Mouse (Mus musculus) thymus, adult 2 months (tissue): Measurements from ENCODE around the gene Scfd2.

ENCODE experiments used
- CTCF ChIP-seq: fragments of 200-500 bp; IDR thresholded peaks from 2 replicates; pipeline ENCODE4 v1.5.1; 2012; ENCODE audit warnings: mild to moderate bottlenecking, control low read depth, low read length, moderate library complexity, borderline replicate concordance; ENCODE audit not compliant: control insufficient read depth, poor library complexity, insufficient read depth; ENCODE audit errors: extremely low read depth
- POLR2A ChIP-seq: fragments of 200-500 bp; IDR thresholded peaks from 2 replicates; pipeline ENCODE4 v1.6.1; 2012; ENCODE audit warnings: mild to moderate bottlenecking, low read length, control low read depth, moderate library complexity; ENCODE audit not compliant: control insufficient read depth, poor library complexity, insufficient read depth; ENCODE audit errors: extremely low read depth

DNA sequence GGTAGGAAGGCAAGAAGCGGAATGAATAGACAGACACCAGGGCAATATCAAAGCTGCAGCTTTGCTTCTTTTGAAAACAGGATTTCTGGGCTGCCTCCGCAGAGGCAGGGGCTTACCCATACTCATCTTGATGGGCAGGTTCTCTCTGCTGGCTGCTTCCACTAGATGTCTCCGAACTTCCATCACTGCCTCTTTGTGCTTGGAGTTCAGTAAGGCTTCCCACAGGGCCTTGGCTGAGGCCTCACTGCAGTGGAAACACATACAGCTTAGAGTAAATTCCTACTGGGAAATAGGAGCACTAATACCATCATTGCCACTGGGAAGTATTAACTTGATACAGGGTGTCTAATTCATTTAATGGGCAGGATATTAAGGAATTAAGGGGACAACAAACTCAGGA is 49.5 kb downstream of the Scfd2 start:
- TF ChIP-seq POLR2A = no peak
- TF ChIP-seq CTCF = no peak
